Mouse (Mus musculus) lung, adult 2 months (tissue): ENCODE measurements around the gene Samd14. TPM values are rescaled to one million over a fixed set of nuclear protein-coding genes. Genes with fewer than 3 reads are reported as not detected.
A peak's percentile ranks its signal among the peaks of the same experiment; 100 is the strongest.

Experiments
- DNase-seq: peaks from one replicate; pipeline ENCODE4 v3.0.0; 2022
- H3K4me1 ChIP-seq: fragments of 200-500 bp; 2 replicates; pipeline ENCODE4 v1.6.1; 2011; ENCODE audit warnings: low read length; ENCODE audit not compliant: control insufficient read depth, insufficient read depth
- H3K4me3 ChIP-seq: fragments of 200-500 bp; replicated peaks from 2 replicates; pipeline ENCODE3; 2011; ENCODE audit warnings: low read depth, mild to moderate bottlenecking, control low read depth, low read length; ENCODE audit errors: extremely low read depth
- CTCF ChIP-seq: fragments of 200-500 bp; IDR thresholded peaks from 2 replicates; pipeline ENCODE4 v1.5.1; 2011; ENCODE audit warnings: mild to moderate bottlenecking, low read length, control low read depth; ENCODE audit not compliant: insufficient read depth
- POLR2A ChIP-seq: fragments of 200-500 bp; IDR thresholded peaks from 2 replicates; pipeline ENCODE4 v1.6.1; 2011; ENCODE audit warnings: low read depth, mild to moderate bottlenecking, control low read depth, low read length, borderline replicate concordance; ENCODE audit errors: extremely low read depth
- whole genome bisulfite sequencing: fragments of 180-500 bp; shearing (Covaris S2); methylation state at CpG from one replicate; pipeline ENCODE4 v1.1.7; 2018; 5-methylcytosine and 5-hydroxymethylcytosine counted together
- polyA plus RNA-seq: library from polyadenylated mRNA; depleted of rRNA; stranded (reverse); fragments of >200 nt; gene quantifications from 2 replicates; pipeline ENCODE4 v1.2.3, GENCODE M21; 2012

The Samd14 gene
- polyA plus RNA-seq, 1 experiment: 5.9 TPM

- H3K4me1 ChIP-seq: no peaks in the 10 kb centered on the region
- no peak for TF ChIP-seq CTCF
- TF ChIP-seq POLR2A: peak; percentile 89
- under 1% methylated on average over 41 of the region's 41 CpGs for WGBS
- peak; percentile 92 for DNase-seq
- peak within 1 kb of the TSS; percentile 84 for H3K4me3 ChIP-seq
Observed at GRCm38 (mm10) chr11:95041139-95041609, 31.5 kb downstream of the Samd14 start, which contains the start of gene Pdk2. Gene Pdk2, minus strand, starts transcription at chr11:95041354.

DNA sequence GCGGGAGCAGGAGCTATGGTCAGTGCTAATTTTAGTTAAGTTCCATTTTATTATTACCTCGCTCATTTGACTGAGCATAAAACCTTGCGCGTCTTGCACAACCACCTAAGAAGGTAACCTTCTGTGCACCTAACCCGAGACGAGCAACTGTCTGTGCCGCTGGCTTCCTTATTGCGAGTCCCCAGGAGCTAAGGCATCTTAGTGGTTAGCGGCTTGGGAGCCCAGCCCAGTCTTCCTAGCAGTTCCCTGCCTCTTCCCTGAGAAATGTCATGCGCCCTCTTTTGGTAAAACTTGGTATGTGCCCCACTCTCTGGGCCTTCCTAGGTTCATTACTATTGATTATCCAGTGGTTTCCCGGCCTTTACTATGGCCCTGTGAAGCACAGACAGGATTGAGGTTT lies 32.4 kb downstream of the Samd14 start:
- DNase-seq: peak; percentile 78
- no peaks in the 10 kb centered on the region for H3K4me1 ChIP-seq
- TF ChIP-seq CTCF: peak; percentile 64
- peak; percentile 68; the same call in 1 of the 2 replicates for TF ChIP-seq POLR2A
- peak overlapping the region; percentile 67 for H3K4me3 ChIP-seq
- WGBS: 0% methylated on average over 11 of the region's 11 CpGs

DNA sequence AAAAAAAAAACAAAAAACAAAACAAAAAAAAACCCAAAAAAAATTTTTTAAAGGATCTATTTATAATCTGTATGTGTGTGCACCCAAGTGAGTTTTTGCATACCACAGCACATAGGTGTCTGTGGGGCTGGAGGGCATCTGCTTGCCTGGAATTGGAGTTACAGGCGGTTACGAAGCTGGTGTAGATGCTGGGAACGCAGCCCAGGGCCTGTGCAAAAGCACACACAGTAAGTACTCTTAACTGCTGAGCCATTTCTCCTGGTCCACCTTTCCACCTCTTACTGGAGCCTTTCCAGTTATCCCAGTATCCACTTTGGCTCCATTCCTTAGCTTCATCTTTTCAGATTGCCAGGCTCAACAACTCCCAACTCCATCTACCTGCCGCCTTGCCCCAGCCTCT lies 33.4 kb downstream of the Samd14 start:
- WGBS: 74% methylated on average over 4 of the region's 4 CpGs
- DNase-seq: no peak
- TF ChIP-seq CTCF: no peak
- TF ChIP-seq POLR2A: no peak

GRCm38 (mm10) chr11:95043608-95044007 lies 33.9 kb downstream of the Samd14 start:
- TF ChIP-seq CTCF: no peak
- no peak for TF ChIP-seq POLR2A
- Histone ChIP-seq H3K4me3 (no peak overlapping the region), H3K4me1 (no peaks in the 10 kb centered on the region)
- 58% methylated on average over 7 of the region's 7 CpGs for WGBS
- DNase-seq: no peak

More for the DNA sequence above, 33.4 kb downstream of the Samd14 start:
- H3K4me1 ChIP-seq: no peaks in the 10 kb centered on the region
- H3K4me3 ChIP-seq: no peak overlapping the region

- WGBS: 72% methylated on average over 12 of the region's 13 CpGs
- Histone ChIP-seq H3K4me1 (no peaks in the 10 kb centered on the region), H3K4me3 (no peak overlapping the region)
- TF ChIP-seq CTCF (no peak), POLR2A (no peak)
- no peak for DNase-seq
Observed at GRCm38 (mm10) chr11:95044185-95044870, 34.6 kb downstream of the Samd14 start.

DNA sequence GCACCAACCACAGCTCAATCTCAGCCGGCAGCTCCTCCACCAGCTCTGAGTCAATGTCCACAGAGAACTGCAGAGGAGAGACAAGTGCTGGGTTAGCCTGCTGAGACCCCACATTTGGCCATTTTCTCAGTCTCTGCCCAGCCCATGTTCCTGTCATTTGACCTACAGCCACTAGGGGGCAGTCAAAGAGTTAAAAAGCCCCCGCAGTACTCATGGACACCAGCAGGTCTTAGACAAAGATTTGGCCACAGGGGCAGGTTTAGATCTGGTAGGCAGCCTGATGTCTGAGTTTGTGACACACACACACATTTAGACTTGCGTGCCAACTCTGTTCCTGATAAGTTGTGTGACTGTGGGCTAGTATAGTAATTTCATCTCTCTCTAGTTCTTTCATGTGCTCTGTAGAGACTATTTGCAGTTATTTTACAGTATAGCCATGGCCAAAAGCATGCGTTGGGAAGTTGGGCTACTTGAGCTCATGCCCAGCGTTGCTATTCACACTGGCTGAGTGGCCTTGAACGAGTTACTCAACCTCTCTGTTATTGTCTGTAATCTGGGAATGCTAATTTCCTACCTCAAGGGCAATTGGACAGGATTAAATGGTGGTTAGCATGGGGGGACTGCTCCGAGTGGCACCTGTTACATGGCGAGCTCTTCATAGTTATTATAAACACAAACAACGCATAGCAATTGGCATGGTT lies 37.5 kb downstream of the Samd14 start:
- no peak overlapping the region for H3K4me3 ChIP-seq
- 53% methylated on average over 9 of the region's 9 CpGs for WGBS
- TF ChIP-seq CTCF (peak; percentile 76), POLR2A (no peak)
- no peaks in the 10 kb centered on the region for H3K4me1 ChIP-seq
- peak; percentile 54 for DNase-seq

DNA sequence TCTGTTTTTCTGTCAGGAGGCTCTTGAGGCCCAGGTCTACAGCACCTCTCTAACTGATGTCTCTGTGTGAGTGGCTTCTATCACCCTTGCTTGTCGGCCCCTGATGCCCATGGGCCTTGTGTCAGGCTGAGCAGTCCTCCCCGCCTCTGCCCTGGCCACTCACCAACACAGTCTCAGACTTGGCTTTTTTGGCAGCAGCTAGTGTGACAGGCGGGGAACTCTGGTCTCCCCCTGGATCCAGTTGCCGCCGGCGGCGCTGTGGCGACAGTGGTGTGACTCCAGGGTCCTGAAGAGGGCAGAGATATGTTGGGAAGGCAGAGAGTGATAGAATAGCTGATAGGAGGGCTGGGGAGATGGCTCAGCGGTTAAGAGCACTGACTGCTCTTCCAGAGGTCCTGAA lies 43.4 kb downstream of the Samd14 start:
- DNase-seq: no peak
- Histone ChIP-seq H3K4me1 (no peaks in the 10 kb centered on the region), H3K4me3 (no peak overlapping the region)
- TF ChIP-seq CTCF (no peak), POLR2A (no peak)
- WGBS: 74% methylated on average over 9 of the region's 9 CpGs

DNA sequence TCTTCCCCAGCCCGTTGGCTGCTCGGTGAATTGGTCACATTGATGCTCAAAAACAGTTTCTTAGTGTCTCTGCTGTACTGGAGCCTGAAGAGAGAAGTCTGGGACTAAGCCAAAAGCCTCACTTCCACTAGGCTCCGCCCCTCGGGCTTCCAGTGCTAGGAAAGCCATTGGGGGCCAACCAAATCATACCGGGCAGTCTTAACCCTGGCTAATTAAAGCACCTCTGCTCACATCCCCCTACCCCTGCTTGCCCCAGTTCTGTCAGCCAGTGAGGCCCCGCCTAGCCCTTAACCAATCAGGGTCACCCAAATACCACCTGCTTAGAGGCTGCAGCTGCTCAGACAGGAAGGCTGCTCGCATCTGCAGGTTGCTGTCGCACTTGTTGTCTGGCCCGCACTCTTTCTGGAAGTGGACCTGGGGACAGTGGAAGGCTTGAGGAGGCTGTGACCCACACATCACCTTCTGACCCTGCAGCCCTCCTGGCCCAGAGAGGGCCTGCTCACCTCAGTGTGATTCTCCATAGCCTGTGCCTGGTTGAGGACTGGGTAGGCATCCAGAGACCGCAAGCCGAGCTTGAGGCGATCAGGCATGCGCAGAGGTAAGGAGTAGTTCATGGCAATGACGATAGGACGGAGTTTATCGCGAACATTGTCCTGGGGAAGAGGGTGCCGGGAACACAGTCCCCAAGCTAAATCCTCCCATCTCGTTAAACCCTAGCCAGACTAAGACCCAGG lies 47.3 kb downstream of the Samd14 start:
- no peak for DNase-seq
- 65% methylated on average over 19 of the region's 19 CpGs for WGBS
- no peaks in the 10 kb centered on the region for H3K4me1 ChIP-seq
- no peak overlapping the region for H3K4me3 ChIP-seq
- TF ChIP-seq POLR2A: no peak
- TF ChIP-seq CTCF: no peak

- Histone ChIP-seq H3K4me3 (no peak overlapping the region), H3K4me1 (peaks cover 29% of the 10 kb centered on the region)
- TF ChIP-seq POLR2A: no peak
- no peak for TF ChIP-seq CTCF
- WGBS: 70% methylated on average over 10 of the region's 10 CpGs
- no peak for DNase-seq
Observed at GRCm38 (mm10) chr11:95069226-95069957, 59.7 kb downstream of the Samd14 start.
